Mouse (Mus musculus) CD4-positive, CD25-positive, alpha-beta regulatory T cell, adult 2 months (primary cell): ENCODE measurements around the gene Ccdc65.

ENCODE experiments used
- DNase-seq: peaks from one replicate; pipeline ENCODE4 v3.0.0-alpha.2; 2012; ENCODE audit warnings: low read depth, low spot score

The Ccdc65 gene

GRCm38 (mm10) chr15:98707766-98708372, at the start of gene Ccdc65:
Gene Ccdc65, plus strand, starts transcription at chr15:98708207.
- peak; percentile 87 for DNase-seq

DNA sequence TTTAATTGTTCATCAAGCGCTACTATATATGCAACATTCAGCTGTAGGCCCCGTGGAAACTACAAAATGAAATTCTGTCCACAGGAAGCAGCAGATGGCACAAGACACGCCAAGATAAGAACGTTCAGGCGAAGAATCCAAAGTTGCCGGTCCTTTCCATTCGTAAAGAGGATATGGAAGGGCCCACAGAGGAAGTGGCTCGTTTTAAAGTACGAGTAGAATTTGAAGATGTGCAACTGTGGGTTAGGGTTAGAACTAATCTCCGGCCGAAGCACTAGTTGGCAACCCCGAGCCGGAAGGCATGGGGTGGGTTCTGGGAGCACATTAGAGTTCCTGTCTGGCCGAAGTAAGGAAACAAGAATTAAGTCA, 45.8 kb upstream of the Ccdc65 start:
- DNase-seq, result peak; percentile 66

- peak; percentile 96 for DNase-seq
These were observed 45.2 kb upstream of the Ccdc65 start, which contains the start of gene Ddx23 for GRCm38 (mm10) chr15:98662567-98663545. Gene Ddx23, minus strand, starts transcription at chr15:98662894.

- DNase-seq, result peak; percentile 63
These were observed 43.7 kb upstream of the Ccdc65 start for GRCm38 (mm10) chr15:98664042-98664907.

DNA sequence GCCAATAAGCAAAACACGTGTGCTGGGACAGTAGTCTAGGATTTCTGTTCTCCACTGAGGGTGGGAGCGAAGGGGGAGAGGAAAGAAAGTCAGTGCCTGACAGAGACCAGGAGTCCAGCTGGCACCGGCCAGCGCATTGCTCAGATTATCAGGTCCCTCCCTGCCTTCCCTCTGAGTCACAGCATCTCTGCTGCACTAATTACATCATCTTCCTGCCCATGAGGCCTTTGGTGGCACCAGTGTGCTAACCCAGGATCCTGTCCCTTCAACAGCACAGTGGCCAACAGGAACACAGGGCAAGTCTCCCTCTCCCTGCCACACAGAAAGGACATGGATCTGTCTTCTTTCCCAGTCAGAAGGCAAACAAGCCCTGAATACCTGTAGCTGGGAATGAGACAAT, 35.4 kb upstream of the Ccdc65 start:
- DNase-seq, result no peak

- no peak for DNase-seq
These were observed 34.3 kb upstream of the Ccdc65 start for GRCm38 (mm10) chr15:98673732-98674131.

DNA sequence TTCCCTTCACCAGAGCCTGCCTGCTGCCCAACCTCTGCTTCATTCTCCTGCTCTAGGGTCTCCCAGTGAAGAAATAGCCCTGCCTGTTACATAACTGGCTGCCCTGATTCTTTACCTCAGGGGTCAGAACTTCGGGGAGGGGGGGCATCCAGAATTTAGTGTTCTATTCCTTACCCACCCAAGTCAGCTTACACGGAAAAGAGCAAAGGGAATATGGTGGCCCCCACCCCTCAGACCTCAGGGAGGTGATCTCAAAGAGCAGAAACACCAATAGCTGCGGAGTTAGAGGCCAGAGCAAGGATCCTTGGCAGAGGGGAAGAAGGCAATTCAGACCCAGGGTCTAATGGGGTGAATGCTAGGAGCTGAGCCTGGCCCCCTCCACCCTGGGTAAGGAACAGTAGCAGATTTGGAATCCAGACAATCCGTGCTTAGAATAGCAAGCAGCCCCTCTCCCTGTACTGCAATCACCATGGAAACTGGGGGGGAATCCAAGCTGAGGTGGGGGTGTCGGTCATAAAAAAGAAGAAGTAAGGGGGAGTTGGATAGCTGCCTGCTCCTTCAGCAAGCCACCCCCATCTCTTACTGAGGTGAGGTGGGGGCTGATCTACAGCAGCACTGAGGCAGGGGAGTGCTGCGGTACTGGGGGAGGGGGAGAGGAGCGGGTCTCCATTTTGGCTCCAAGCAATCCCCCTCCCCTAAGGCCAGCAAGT, 33.6 kb upstream of the Ccdc65 start:
- DNase-seq, result no peak

GRCm38 (mm10) chr15:98674994-98675545, 32.9 kb upstream of the Ccdc65 start:
- DNase-seq, result no peak

GRCm38 (mm10) chr15:98675634-98676250, 32.3 kb upstream of the Ccdc65 start:
- DNase-seq, result peak; percentile 21

GRCm38 (mm10) chr15:98676471-98676870, 31.5 kb upstream of the Ccdc65 start:
- DNase-seq, result peak; percentile 62

DNA sequence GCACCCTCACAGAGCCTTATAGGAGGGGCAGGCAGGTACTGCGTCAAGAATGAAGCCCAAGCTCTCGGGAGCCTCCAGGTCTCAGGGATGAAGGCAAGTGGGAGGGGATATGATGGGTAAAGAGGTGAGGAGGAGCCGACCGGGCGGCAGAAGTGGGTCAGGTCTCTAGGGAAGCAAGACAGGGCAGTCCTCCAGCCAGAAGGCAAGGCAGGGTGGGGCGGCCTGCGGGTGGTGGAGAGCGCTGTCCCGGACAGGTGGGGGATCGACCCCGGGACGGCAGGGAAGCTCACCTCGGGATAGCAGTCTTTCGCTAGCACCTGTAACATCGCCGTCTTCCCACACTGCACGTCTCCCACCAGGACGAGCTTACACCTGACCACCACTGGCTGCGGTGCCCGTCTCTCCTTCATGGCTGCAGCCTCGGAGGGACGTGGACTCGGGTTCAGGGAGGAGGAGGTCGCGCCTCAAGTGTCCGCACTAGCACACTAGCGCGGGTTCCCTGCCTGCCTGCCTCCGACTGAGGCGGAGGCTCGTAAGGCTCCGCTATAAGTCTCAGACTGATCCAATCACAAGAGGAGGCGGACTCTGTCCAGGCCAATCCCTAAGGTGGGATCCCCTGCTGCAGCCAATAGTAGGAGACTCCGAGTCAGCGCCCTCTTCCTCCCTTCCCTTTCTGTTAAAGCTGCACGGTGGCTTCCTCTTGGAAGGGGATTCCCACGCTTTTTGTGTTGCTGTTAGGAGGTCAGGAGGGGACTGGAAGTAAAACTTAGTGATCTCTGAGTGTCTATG, 30.9 kb upstream of the Ccdc65 start, which contains the start of gene Rnd1:
Rnd1 (minus strand) TSS at position 522 of the 789 bp plus-strand sequence.
- DNase-seq, result peak; percentile 86

DNA sequence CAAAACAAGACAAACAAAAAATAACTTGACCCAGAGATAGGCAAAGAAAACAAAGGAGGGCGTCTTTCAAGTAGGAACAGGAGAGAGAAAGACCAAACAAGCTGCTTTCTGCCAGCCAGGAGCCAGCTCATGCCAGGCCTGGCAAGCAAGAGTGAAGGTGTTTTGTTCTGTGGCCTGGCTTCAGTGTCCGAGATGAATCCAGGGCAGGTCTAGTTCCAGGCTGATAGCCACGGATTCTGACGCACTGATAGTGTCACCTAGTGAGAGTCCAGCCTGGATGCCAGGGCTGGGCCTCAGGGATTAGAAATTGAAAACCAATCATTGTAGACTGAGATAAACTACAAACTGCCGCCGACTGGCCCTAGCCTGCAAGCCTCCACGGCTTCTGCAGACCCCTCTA, 30.0 kb upstream of the Ccdc65 start:
- no peak for DNase-seq

GRCm38 (mm10) chr15:98680660-98681059, 27.3 kb upstream of the Ccdc65 start:
- DNase-seq, result no peak

DNA sequence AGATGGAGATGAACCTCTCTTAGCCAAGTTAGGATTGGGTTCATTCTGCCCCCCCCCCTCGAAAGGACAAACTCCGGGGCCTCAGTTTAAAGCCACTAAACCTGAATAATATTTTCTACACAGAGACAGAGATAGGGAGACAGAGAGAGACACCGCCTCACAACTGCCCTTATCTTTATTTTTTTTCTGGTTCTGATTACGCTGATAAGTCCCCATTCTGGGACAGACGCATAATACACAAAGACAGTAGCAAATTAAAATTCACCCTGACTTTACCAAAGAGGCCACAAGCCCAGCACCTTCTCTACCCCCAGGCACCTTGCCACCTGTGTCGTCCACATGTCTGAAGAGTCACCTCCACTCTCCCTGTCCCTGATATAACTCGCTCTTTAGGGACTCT, 26.4 kb upstream of the Ccdc65 start:
- DNase-seq, result no peak

GRCm38 (mm10) chr15:98683177-98683576, 24.8 kb upstream of the Ccdc65 start:
- DNase-seq, result no peak

GRCm38 (mm10) chr15:98683746-98684145, 24.3 kb upstream of the Ccdc65 start:
- DNase-seq, result no peak

DNA sequence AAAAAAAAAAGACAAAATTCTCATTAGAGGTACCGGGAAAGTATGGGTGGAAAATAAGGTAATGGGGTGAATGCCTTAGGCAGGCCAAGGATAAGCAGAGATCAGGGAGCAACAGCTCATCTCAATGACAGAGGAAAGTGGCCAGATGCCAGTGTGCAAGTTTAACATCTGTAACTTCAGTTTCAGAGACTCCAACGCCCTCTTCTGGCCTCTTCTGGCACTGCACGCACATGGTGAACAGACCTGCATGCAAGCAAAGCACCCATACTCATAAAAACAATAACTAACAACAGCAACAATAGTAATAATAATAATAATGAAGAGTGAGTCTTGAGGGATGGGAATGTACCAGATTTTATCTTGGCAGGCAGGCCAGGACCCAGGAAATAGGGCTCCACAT, 22.1 kb upstream of the Ccdc65 start:
- DNase-seq, result peak; percentile 20

- DNase-seq, result no peak
These were observed 18.3 kb upstream of the Ccdc65 start for GRCm38 (mm10) chr15:98689682-98690081.

DNA sequence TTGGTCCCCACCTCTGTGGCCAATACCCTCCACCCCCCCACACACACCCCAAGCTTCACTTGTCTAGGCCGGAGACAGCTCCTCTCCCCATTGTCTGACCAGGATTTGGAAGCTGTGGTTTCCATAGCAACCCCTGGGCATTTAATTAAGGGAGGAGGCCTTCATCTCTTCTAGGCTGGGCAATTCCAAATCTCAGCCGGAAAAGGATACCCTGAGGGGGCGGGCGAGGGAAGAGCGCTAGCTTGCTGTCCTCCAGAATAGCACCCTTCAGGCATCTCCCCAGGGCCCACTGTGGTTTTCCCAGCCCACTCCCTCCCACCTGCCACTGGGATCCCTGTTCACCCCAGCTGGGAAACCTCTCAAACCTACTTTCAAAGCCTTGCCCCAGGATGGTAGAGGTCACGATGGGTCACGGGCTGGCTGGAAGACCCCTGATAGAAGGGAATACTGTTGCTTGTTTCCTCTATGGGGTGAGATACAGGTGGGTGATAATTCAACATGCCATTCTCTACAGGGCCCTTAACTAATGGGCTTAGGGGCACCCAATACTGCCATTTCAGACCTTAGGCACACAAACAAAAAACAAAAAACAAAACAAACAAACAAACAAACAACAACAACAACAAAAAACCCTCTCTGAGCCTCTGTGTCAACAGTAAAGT, 16.4 kb upstream of the Ccdc65 start:
- DNase-seq, result no peak
